Mouse (Mus musculus) liver, postnatal 0 days (tissue): ENCODE measurements around the gene Rassf8.

Source experiments
- CTCF ChIP-seq: sonication (generic); IDR thresholded peaks from 2 replicates; pipeline ENCODE4 v1.5.1; 2016; ENCODE audit warnings: antibody characterized with exemption, low read depth
- EP300 ChIP-seq: IDR thresholded peaks from 2 replicates; pipeline ENCODE4 v1.6.1; 2016; ENCODE audit warnings: antibody characterized with exemption, low read depth, mild to moderate bottlenecking

GRCm38 (mm10) chr6:145819151-145819550, 72.6 kb downstream of the Rassf8 start:
- no peak for TF ChIP-seq CTCF
- no peak for TF ChIP-seq EP300
